In the genomic region with DNA sequence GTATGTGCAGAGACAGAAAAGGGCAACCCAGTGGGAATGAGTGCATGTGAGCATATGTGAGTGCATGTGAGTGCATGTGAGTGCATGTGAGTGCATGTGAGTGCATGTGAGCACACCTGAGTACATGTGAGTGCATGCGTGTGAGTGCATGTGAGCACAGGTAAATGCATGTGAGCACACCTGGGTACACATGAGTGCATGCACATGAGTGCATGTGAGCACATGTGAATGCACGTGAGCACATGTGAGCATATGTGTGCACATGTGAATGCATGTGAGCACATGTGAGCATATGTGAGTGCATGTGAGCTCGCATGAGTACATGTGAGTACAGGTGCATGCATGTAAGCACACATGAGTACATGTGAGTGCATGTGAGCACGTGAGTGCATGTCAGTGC, we compare ENCODE assay signal across 25 mouse cellular contexts.
"Had no signal": no experiment of that assay in that cellular context is flagged by ENCODE, and none has a peak within 500 bp of the region (broad histone marks: within the 10 kb centered on the region; RNA-seq: fewer than 3 reads in every experiment).

No protein-coding gene starts in this region.

- ATAC-seq: liver, postnatal 0 days; lung, postnatal 0 days; midbrain, embryonic 16.5 days had no signal

- H3K9ac ChIP-seq: liver, embryonic 15.5 days; liver, postnatal 0 days; lung, embryonic 15.5 days; midbrain, embryonic 12.5 days; neural tube, embryonic 13.5 days; neural tube, embryonic 15.5 days; stomach, embryonic 15.5 days had no signal

- H3K9me3 ChIP-seq: liver, embryonic 15.5 days; lung, embryonic 15.5 days; midbrain, embryonic 10.5 days; midbrain, embryonic 12.5 days; neural tube, embryonic 13.5 days; neural tube, embryonic 15.5 days; stomach, embryonic 15.5 days had no signal

- H3K4me3 ChIP-seq: liver, embryonic 15.5 days; lung, embryonic 15.5 days; midbrain, embryonic 10.5 days; midbrain, embryonic 12.5 days; myocyte; neural tube, embryonic 13.5 days; neural tube, embryonic 15.5 days; stomach, embryonic 15.5 days had no signal

- H3K4me1 ChIP-seq: liver, embryonic 15.5 days; lung, embryonic 15.5 days; midbrain, embryonic 10.5 days; midbrain, embryonic 12.5 days; neural tube, embryonic 13.5 days; neural tube, embryonic 15.5 days; stomach, embryonic 15.5 days had no signal

- H3K36me3 ChIP-seq: liver, embryonic 15.5 days; lung, embryonic 15.5 days; midbrain, embryonic 10.5 days; midbrain, embryonic 12.5 days; neural tube, embryonic 13.5 days; neural tube, embryonic 15.5 days; stomach, embryonic 15.5 days had no signal

- H3K27me3 ChIP-seq: liver, embryonic 15.5 days; lung, embryonic 15.5 days; midbrain, embryonic 12.5 days; neural tube, embryonic 13.5 days; neural tube, embryonic 15.5 days; stomach, embryonic 15.5 days had no signal

- DNase-seq: liver, postnatal 0 days; lung, adult 2 months; lung, postnatal 14 days; lung, postnatal 36 days; midbrain, embryonic 14.5 days; retina, postnatal 1 day; right cerebral cortex, adult 18-20 months; right cerebral cortex, postnatal 25 days; right cerebral cortex, postnatal 4 days; spleen, adult 18-20 months; thymus, adult 2 months; thymus, postnatal 25 days; thymus, postnatal 4 days had no signal

- H3K27ac ChIP-seq: liver, embryonic 15.5 days; lung, embryonic 15.5 days; macrophage; midbrain, embryonic 10.5 days; midbrain, embryonic 12.5 days; neural tube, embryonic 13.5 days; neural tube, embryonic 15.5 days; stomach, embryonic 15.5 days; stomach, postnatal 0 days had no signal
